Mouse (Mus musculus): Measurements from ENCODE around the gene Lypd6b.

Gene Lypd6b
- long read RNA-seq, experiment 1 = 0 reads
- long read RNA-seq, experiment 2 = 0 reads

GRCm38 (mm10) chr2:49787376-49788050 lies at the start of gene Lypd6b:
TSS of gene Lypd6b (plus strand) at chr2:49787688.
- intact Hi-C loops (cut with DNase I) = no loop called here

- intact Hi-C loops (cut with DNase I) = loop anchor here (10.0 kb wide), 2 partner anchors 804 to 834 kb away; no protein-coding TSS in a partner anchor
Measured at GRCm38 (mm10) chr2:49739046-49739445, 48.4 kb upstream of the Lypd6b start.

- intact Hi-C loops (cut with DNase I) = no loop called here
Measured at GRCm38 (mm10) chr2:49741026-49741425, 46.5 kb upstream of the Lypd6b start.

- intact Hi-C loops (cut with DNase I) = no loop called here
Measured at GRCm38 (mm10) chr2:49741895-49742734, 45.4 kb upstream of the Lypd6b start.

- intact Hi-C loops (cut with DNase I) = no loop called here
Measured at GRCm38 (mm10) chr2:49742919-49743318, 44.6 kb upstream of the Lypd6b start.

- intact Hi-C loops (cut with DNase I) = no loop called here
Measured at GRCm38 (mm10) chr2:49743775-49744174, 43.7 kb upstream of the Lypd6b start.

- intact Hi-C loops (cut with DNase I) = no loop called here
Measured at GRCm38 (mm10) chr2:49744251-49745093, 43.0 kb upstream of the Lypd6b start.

GRCm38 (mm10) chr2:49745094-49745781 lies 42.2 kb upstream of the Lypd6b start:
- intact Hi-C loops (cut with DNase I) = no loop called here

- intact Hi-C loops (cut with DNase I) = no loop called here
Measured at GRCm38 (mm10) chr2:49746947-49747346, 40.5 kb upstream of the Lypd6b start.

- intact Hi-C loops (cut with DNase I) = no loop called here
Measured at GRCm38 (mm10) chr2:49747670-49748069, 39.8 kb upstream of the Lypd6b start.

- intact Hi-C loops (cut with DNase I) = no loop called here
Measured at GRCm38 (mm10) chr2:49748628-49749342, 38.7 kb upstream of the Lypd6b start.

- intact Hi-C loops (cut with DNase I) = no loop called here
Measured at GRCm38 (mm10) chr2:49749730-49750576, 37.5 kb upstream of the Lypd6b start.

- intact Hi-C loops (cut with DNase I) = no loop called here
Measured at GRCm38 (mm10) chr2:49751544-49752210, 35.8 kb upstream of the Lypd6b start.

GRCm38 (mm10) chr2:49752211-49752607 lies 35.3 kb upstream of the Lypd6b start:
- intact Hi-C loops (cut with DNase I) = no loop called here

- intact Hi-C loops (cut with DNase I) = no loop called here
Measured at GRCm38 (mm10) chr2:49753062-49753461, 34.4 kb upstream of the Lypd6b start.

GRCm38 (mm10) chr2:49755054-49755453 lies 32.4 kb upstream of the Lypd6b start:
- intact Hi-C loops (cut with DNase I) = no loop called here

GRCm38 (mm10) chr2:49757616-49758015 lies 29.9 kb upstream of the Lypd6b start:
- intact Hi-C loops (cut with DNase I) = no loop called here

- intact Hi-C loops (cut with DNase I) = loop anchor here (5.0 to 10.0 kb wide), 2 partner anchors 160 to 508 kb away; no protein-coding TSS in a partner anchor
Measured at GRCm38 (mm10) chr2:49764331-49764946, 23.0 kb upstream of the Lypd6b start.

Data from adrenal gland (tissue).